Mouse (Mus musculus) stomach, postnatal 0 days (tissue): Measurements from ENCODE around the gene Tnnc2.

Source experiments
- CTCF ChIP-seq: IDR thresholded peaks from 2 replicates; pipeline ENCODE4 v1.5.1; 2016; ENCODE audit warnings: antibody characterized with exemption, low read depth, mild to moderate bottlenecking, moderate library complexity
- EP300 ChIP-seq: optimal IDR thresholded peaks from 2 replicates; pipeline ENCODE3; 2016; ENCODE audit warnings: antibody characterized with exemption

DNA sequence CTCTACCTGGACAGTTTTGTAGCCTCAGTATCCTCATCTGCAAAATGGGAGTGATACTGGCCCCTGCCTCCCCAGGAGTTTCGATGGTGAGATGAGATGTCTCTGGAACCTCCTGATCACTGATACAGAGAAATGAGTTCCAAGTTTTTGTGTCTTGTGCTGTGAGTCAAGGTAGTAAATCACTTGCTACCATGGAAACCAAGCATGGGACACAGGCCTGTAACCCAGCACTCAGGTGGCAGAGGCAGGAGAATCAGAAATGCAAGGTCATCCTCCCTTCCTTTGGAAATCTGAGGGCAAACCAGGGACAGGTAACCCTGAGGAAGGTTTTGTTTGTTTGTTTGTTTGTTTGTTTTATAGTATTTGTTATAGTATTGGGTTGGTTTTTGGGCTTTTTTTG lies 49.3 kb upstream of the Tnnc2 start:
- TF ChIP-seq CTCF: no peak
- TF ChIP-seq EP300: no peak
